Mouse (Mus musculus): Measurements from ENCODE around the gene Tm6sf2. TPM values are rescaled to one million over a fixed set of nuclear protein-coding genes. Genes with fewer than 3 reads are reported as not detected.
A peak's percentile ranks its signal among the peaks of the same experiment; 100 is the strongest.

The Tm6sf2 gene
- polyA plus RNA-seq, 1 experiment from 2014 or later, result 3.8 TPM

- Histone ChIP-seq H3K9me3 (ENCODE audit: low read length) (no peaks in the 10 kb centered on the region), H3K27ac (ENCODE audit: low read length) (no peak overlapping the region), H3K4me2 (replicated peaks; ENCODE audit: low read depth, low read length) (no peak overlapping the region), H3K9ac (replicated peaks; ENCODE audit: low read depth) (no peak overlapping the region), H3K27me3 (replicated peaks; ENCODE audit: insufficient read depth, low read length) (no peaks in the 10 kb centered on the region), H3K4me1 (ENCODE audit: insufficient read depth, low read depth, low read length) (no peaks in the 10 kb centered on the region), H3K36me3 (ENCODE audit: insufficient read depth, low read length) (no peaks in the 10 kb centered on the region), H3K4me3 (ENCODE audit: low read depth, low read length) (no peak overlapping the region)
- ATAC-seq, result peak; percentile 61
- peak; percentile 36 for DNase-seq (ENCODE audit: low spot score)
- WGBS, result 16% methylated on average over 6 of the region's 6 CpGs
- no peak for TF ChIP-seq EP300 (IDR thresholded peaks at IDR 0.05)
- TF ChIP-seq CTCF (IDR thresholded peaks at IDR 0.05), result peak; percentile 73
Measured at GRCm38 (mm10) chr8:70104506-70104905, 31.8 kb downstream of the Tm6sf2 start.

GRCm38 (mm10) chr8:70104922-70105321 lies 32.2 kb downstream of the Tm6sf2 start:
- Histone ChIP-seq H3K4me2 (replicated peaks; ENCODE audit: low read depth, low read length) (no peak overlapping the region), H3K9me3 (ENCODE audit: low read length) (no peaks in the 10 kb centered on the region), H3K4me1 (ENCODE audit: insufficient read depth, low read depth, low read length) (no peaks in the 10 kb centered on the region), H3K27me3 (replicated peaks; ENCODE audit: insufficient read depth, low read length) (no peaks in the 10 kb centered on the region), H3K9ac (replicated peaks; ENCODE audit: low read depth) (no peak overlapping the region), H3K36me3 (ENCODE audit: insufficient read depth, low read length) (no peaks in the 10 kb centered on the region), H3K27ac (ENCODE audit: low read length) (no peak overlapping the region), H3K4me3 (ENCODE audit: low read depth, low read length) (no peak overlapping the region)
- DNase-seq (ENCODE audit: low spot score) (no peak), ATAC-seq (no peak)
- WGBS, result 62% methylated on average over 7 of the region's 7 CpGs
- TF ChIP-seq EP300 (IDR thresholded peaks at IDR 0.05) (no peak), CTCF (IDR thresholded peaks at IDR 0.05) (no peak)

DNA sequence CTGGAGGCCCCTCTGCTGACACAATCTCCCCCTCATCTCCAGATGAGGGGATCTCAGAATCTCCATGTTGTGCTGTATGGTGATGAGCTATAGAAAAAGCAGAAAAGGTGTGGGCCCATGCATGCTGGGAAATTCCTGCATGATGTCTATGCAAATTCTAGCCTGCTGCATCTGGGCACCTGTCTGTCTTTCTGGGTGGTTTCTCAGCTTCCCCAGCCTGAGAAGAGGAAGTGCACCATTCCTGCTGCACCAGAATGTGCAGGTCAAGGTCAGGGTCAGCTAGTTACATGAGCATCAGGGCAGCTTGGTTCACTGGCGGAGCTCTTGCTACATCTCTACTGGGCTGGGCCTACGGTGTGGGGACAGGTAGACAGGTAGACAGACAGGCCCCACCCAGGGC lies 37.7 kb downstream of the Tm6sf2 start:
- Histone ChIP-seq H3K4me2 (replicated peaks; ENCODE audit: low read depth, low read length) (no peak overlapping the region), H3K4me1 (ENCODE audit: insufficient read depth, low read depth, low read length) (no peaks in the 10 kb centered on the region), H3K9ac (replicated peaks; ENCODE audit: low read depth) (no peak overlapping the region), H3K27ac (ENCODE audit: low read length) (no peak overlapping the region), H3K27me3 (replicated peaks; ENCODE audit: insufficient read depth, low read length) (peaks cover 30% of the 10 kb centered on the region), H3K9me3 (ENCODE audit: low read length) (no peaks in the 10 kb centered on the region), H3K4me3 (ENCODE audit: low read depth, low read length) (no peak overlapping the region), H3K36me3 (ENCODE audit: insufficient read depth, low read length) (no peaks in the 10 kb centered on the region)
- ATAC-seq (no peak), DNase-seq (ENCODE audit: low spot score) (no peak)
- WGBS, result 76% methylated on average over 2 of the region's 2 CpGs
- TF ChIP-seq CTCF (IDR thresholded peaks at IDR 0.05), result no peak
- no peak for TF ChIP-seq EP300 (IDR thresholded peaks at IDR 0.05)

DNA sequence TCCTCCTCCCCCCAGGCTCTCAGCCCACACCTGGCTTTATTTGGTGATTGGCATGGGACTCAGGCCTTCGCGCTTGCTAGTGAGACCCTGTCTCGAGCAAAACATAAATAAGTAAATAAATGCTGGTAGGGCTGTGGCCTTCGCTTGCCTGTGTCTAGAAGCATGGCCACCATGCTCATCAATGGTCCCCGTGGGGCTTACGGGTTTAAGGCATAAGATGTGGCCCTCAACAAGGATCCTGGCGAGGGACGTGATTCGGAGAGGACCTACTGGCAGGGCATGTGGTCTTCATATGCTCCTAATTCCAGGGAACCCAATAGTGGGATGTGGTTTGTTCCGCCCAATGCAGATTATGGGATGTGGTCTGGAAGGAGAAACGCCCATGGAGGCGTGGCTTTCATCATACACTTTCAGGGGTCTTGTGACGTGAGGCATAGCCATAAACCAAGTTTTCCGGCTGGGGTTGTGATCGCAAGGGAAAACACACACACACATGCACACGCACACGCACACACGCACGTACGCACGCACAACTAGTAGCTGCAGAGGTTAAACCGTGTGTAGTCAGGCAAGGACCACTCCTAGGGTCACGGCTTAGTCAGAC lies 38.6 kb downstream of the Tm6sf2 start:
- Histone ChIP-seq H3K4me1 (ENCODE audit: insufficient read depth, low read depth, low read length) (no peaks in the 10 kb centered on the region), H3K4me2 (replicated peaks; ENCODE audit: low read depth, low read length) (no peak overlapping the region), H3K27me3 (replicated peaks; ENCODE audit: insufficient read depth, low read length) (peaks cover 30% of the 10 kb centered on the region), H3K4me3 (ENCODE audit: low read depth, low read length) (no peak overlapping the region), H3K36me3 (ENCODE audit: insufficient read depth, low read length) (no peaks in the 10 kb centered on the region), H3K9ac (replicated peaks; ENCODE audit: low read depth) (no peak overlapping the region), H3K27ac (ENCODE audit: low read length) (no peak overlapping the region), H3K9me3 (ENCODE audit: low read length) (no peaks in the 10 kb centered on the region)
- WGBS, result 44% methylated on average over 23 of the region's 23 CpGs
- no peak for DNase-seq (ENCODE audit: low spot score)
- TF ChIP-seq EP300 (IDR thresholded peaks at IDR 0.05), result no peak
- no peak for TF ChIP-seq CTCF (IDR thresholded peaks at IDR 0.05)
- no peak for ATAC-seq

DNA sequence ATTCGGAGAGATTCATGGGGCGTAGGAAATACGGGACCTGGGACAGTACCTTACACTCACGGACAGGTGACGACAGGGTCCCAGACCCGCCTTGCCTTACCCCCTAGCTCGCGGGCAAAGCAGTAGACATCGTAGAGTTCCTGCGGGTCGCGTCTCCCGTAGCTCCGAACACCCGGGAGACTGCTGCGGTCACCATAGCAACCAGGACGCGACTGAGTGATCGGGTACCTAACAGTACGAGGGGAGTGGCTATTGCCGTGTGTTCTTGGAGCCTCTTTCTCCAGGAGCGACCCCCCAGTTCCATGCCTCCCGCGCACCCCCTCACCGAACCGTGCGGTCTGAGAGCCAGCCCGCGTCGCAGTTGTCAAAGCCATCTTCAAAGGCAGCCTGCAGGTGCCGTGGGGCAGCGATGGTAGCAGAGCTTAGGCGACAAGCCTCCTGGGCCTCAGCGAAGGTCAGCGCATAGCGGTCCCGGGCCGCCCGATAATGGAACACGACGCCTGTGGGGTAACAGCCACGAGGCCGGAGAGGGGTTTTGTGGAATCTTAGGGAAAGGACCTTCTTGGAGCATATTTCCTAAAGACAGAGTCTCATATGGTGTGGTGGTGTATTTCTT lies 39.8 kb downstream of the Tm6sf2 start:
- Histone ChIP-seq H3K4me3 (ENCODE audit: low read depth, low read length) (no peak overlapping the region), H3K9ac (replicated peaks; ENCODE audit: low read depth) (no peak overlapping the region), H3K27ac (ENCODE audit: low read length) (no peak overlapping the region), H3K27me3 (replicated peaks; ENCODE audit: insufficient read depth, low read length) (peaks cover 32% of the 10 kb centered on the region), H3K4me1 (ENCODE audit: insufficient read depth, low read depth, low read length) (no peaks in the 10 kb centered on the region), H3K4me2 (replicated peaks; ENCODE audit: low read depth, low read length) (no peak overlapping the region), H3K9me3 (ENCODE audit: low read length) (no peaks in the 10 kb centered on the region), H3K36me3 (ENCODE audit: insufficient read depth, low read length) (no peaks in the 10 kb centered on the region)
- no peak for DNase-seq (ENCODE audit: low spot score)
- 9% methylated on average over 43 of the region's 43 CpGs for WGBS
- no peak for ATAC-seq
- TF ChIP-seq CTCF (IDR thresholded peaks at IDR 0.05), result no peak
- TF ChIP-seq EP300 (IDR thresholded peaks at IDR 0.05), result no peak

DNA sequence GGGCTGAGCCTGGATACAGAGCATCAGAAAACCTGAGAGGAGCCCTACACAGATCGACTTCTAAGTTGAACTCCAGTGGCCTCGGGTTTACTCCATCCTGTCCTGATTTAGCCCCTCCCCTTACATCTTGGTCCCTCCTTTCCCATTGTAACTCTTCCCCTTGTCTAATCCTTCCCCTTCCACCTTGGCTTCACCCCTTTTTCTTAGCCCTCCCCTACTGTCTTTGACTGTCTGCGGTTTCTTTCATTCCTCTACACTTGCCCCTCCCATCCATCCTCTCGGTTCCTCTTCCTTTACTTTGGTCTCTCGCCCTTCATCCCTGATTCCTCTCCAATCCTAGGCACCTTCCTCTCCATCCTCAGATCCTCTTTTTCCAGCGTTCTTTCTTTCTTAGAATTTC lies 41.8 kb downstream of the Tm6sf2 start:
- WGBS, result 19% methylated on average over 6 of the region's 6 CpGs
- no peaks in the 10 kb centered on the region for H3K9me3 ChIP-seq (ENCODE audit: low read length)
- no peak overlapping the region for H3K9ac ChIP-seq (replicated peaks; ENCODE audit: low read depth)
- ATAC-seq (no peak), DNase-seq (ENCODE audit: low spot score) (no peak)
- H3K36me3 ChIP-seq (ENCODE audit: insufficient read depth, low read length), result no peaks in the 10 kb centered on the region
- no peaks in the 10 kb centered on the region for H3K4me1 ChIP-seq (ENCODE audit: insufficient read depth, low read depth, low read length)
- no peak overlapping the region for H3K4me3 ChIP-seq (ENCODE audit: low read depth, low read length)
- TF ChIP-seq EP300 (IDR thresholded peaks at IDR 0.05) (no peak), CTCF (IDR thresholded peaks at IDR 0.05) (no peak)
- H3K27me3 ChIP-seq (replicated peaks; ENCODE audit: insufficient read depth, low read length), result peaks cover 32% of the 10 kb centered on the region
- H3K4me2 ChIP-seq (replicated peaks; ENCODE audit: low read depth, low read length), result no peak overlapping the region
- no peak overlapping the region for H3K27ac ChIP-seq (ENCODE audit: low read length)

Data from lung, postnatal 0 days (tissue).